Mouse (Mus musculus) liver, adult 2 months (tissue): ENCODE data around the gene Banp.

ENCODE experiments used
- CTCF ChIP-seq: fragments of 200-500 bp; IDR thresholded peaks from 2 replicates; pipeline ENCODE4 v1.5.1; 2011; ENCODE audit warnings: low read depth, low read length, control low read depth
- POLR2A ChIP-seq: fragments of 200-500 bp; IDR thresholded peaks from 2 replicates; pipeline ENCODE4 v1.6.1; 2011; ENCODE audit warnings: low read length, control low read depth; ENCODE audit not compliant: insufficient read depth; ENCODE audit errors: extremely low read depth

DNA sequence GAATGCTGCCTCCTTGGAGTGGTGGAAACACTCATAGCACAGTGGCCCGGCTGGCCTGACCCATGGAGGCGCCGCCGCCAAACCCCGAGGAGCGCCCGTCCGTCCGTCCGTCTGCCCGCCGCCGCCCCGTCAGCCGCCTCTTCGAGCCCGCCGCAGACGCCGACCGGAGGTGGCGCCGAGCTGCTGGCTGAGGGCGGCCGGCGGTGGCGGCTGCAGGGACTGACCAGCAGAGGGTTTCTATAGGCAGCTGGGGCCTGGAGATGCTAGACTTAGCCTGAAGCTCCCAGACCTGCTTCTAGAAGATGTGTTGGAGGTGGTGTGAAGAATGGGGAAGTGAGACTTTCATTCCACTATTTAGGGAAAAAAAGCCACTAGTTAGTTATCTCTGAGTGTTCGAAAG is 24.4 kb downstream of the Banp start:
- no peak for TF ChIP-seq POLR2A
- no peak for TF ChIP-seq CTCF
